Mouse (Mus musculus) hindbrain, embryonic 10.5 days (tissue): ENCODE results near the gene Galnt4. TPM values are rescaled to one million over a fixed set of nuclear protein-coding genes. Genes with fewer than 3 reads are reported as not detected.
A peak's percentile ranks its signal among the peaks of the same experiment; 100 is the strongest.

Experiments
- DNase-seq: peaks from one replicate; pipeline ENCODE4 v3.0.0-alpha.2; 2017; ENCODE audit warnings: low spot score
- H3K27ac ChIP-seq: fragments of 300-500 bp; sonication (generic); 2 replicates; pipeline ENCODE4 v1.5.1; 2016; ENCODE audit warnings: mild to moderate bottlenecking, moderate library complexity
- H3K27me3 ChIP-seq: fragments of 300-500 bp; sonication (generic); 2 replicates; pipeline ENCODE4 v1.6.1; 2016; ENCODE audit warnings: mild to moderate bottlenecking; ENCODE audit not compliant: poor library complexity, insufficient read depth, severe bottlenecking
- H3K36me3 ChIP-seq: fragments of 300-500 bp; sonication (generic); 2 replicates; pipeline ENCODE4 v1.6.1; 2016; ENCODE audit warnings: mild to moderate bottlenecking, moderate library complexity
- H3K4me1 ChIP-seq: fragments of 300-500 bp; sonication (generic); replicated peaks from 2 replicates; pipeline ENCODE4 v1.6.1; 2016; ENCODE audit warnings: mild to moderate bottlenecking
- H3K4me3 ChIP-seq: fragments of 300-500 bp; sonication (generic); 2 replicates; pipeline ENCODE4 v1.5.1; 2016; ENCODE audit warnings: mild to moderate bottlenecking, moderate library complexity
- H3K9me3 ChIP-seq: fragments of 300-500 bp; sonication (generic); 2 replicates; pipeline ENCODE4 v1.6.1; 2016; ENCODE audit warnings: mild to moderate bottlenecking, moderate library complexity
- WGBS: fragments of 180-500 bp; shearing (Covaris S2); methylation state at CpG from one replicate; pipeline ENCODE4 v1.1.7; 2016; 5-methylcytosine and 5-hydroxymethylcytosine counted together
- polyA plus RNA-seq: library from polyadenylated mRNA; unstranded; fragments of >200 nt; fragmentation: Nextera tagmentation; extraction: Ambion mirVana; gene quantifications from 2 replicates; pipeline ENCODE4 v1.2.1, GENCODE M21; 2016

Gene Galnt4
- polyA plus RNA-seq = 3.5 and 4.4 TPM in 2 replicates

- H3K27me3 ChIP-seq = no peaks in the 10 kb centered on the region
- DNase-seq = peak; percentile 83
- H3K36me3 ChIP-seq = peaks cover 35% of the 10 kb centered on the region
- H3K9me3 ChIP-seq = 0 out of 2 replicates have a peak, but pooled peaks cover 3% of the 10 kb centered on the region
- under 1% methylated on average over 22 of the region's 22 CpGs for WGBS
- H3K4me3 ChIP-seq = peak within 1 kb of the TSS; percentile 97
- H3K27ac ChIP-seq = peak within 1 kb of the TSS; percentile 96
- H3K4me1 ChIP-seq = peaks cover 24% of the 10 kb centered on the region
Measured at GRCm38 (mm10) chr10:99107964-99108363, at the start of gene Galnt4. Galnt4 (plus strand) TSS chr10:99108159.

- Histone ChIP-seq H3K9me3 (no peaks in the 10 kb centered on the region), H3K36me3 (no peaks in the 10 kb centered on the region), H3K27ac (no peak overlapping the region), H3K4me3 (no peak overlapping the region), H3K27me3 (no peaks in the 10 kb centered on the region), H3K4me1 (no peaks in the 10 kb centered on the region)
- no peak for DNase-seq
- 88% methylated on average over 7 of the region's 7 CpGs for WGBS
Measured at GRCm38 (mm10) chr10:99060588-99060987, 47.4 kb upstream of the Galnt4 start.

GRCm38 (mm10) chr10:99061418-99061817 is 46.5 kb upstream of the Galnt4 start:
- WGBS = 93% methylated on average over 10 of the region's 10 CpGs
- Histone ChIP-seq H3K36me3 (no peaks in the 10 kb centered on the region), H3K4me1 (no peaks in the 10 kb centered on the region), H3K4me3 (no peak overlapping the region), H3K27ac (no peak overlapping the region), H3K27me3 (no peaks in the 10 kb centered on the region), H3K9me3 (no peaks in the 10 kb centered on the region)
- DNase-seq = no peak

- Histone ChIP-seq H3K27me3 (no peaks in the 10 kb centered on the region), H3K27ac (no peak overlapping the region), H3K36me3 (no peaks in the 10 kb centered on the region), H3K9me3 (no peaks in the 10 kb centered on the region), H3K4me3 (no peak overlapping the region), H3K4me1 (no peaks in the 10 kb centered on the region)
- no peak for DNase-seq
- WGBS = 88% methylated on average over 5 of the region's 5 CpGs
Measured at GRCm38 (mm10) chr10:99062546-99062945, 45.4 kb upstream of the Galnt4 start.

GRCm38 (mm10) chr10:99076113-99076895 is 31.7 kb upstream of the Galnt4 start:
- Histone ChIP-seq H3K9me3 (no peaks in the 10 kb centered on the region), H3K4me3 (no peak overlapping the region), H3K36me3 (no peaks in the 10 kb centered on the region), H3K4me1 (0 out of 2 replicates have a peak, but pooled peaks cover 3% of the 10 kb centered on the region), H3K27ac (no peak overlapping the region), H3K27me3 (no peaks in the 10 kb centered on the region)
- WGBS = 74% methylated on average over 18 of the region's 18 CpGs
- peak; percentile 15 for DNase-seq

GRCm38 (mm10) chr10:99078621-99079020 is 29.3 kb upstream of the Galnt4 start:
- 0 out of 2 replicates have a peak, but pooled peaks cover 3% of the 10 kb centered on the region for H3K4me1 ChIP-seq
- H3K4me3 ChIP-seq = no peak overlapping the region
- H3K9me3 ChIP-seq = no peaks in the 10 kb centered on the region
- no peaks in the 10 kb centered on the region for H3K36me3 ChIP-seq
- DNase-seq = no peak
- H3K27ac ChIP-seq = no peak overlapping the region
- no peaks in the 10 kb centered on the region for H3K27me3 ChIP-seq
- 78% methylated on average over 2 of the region's 2 CpGs for WGBS

- 88% methylated on average over 10 of the region's 10 CpGs for WGBS
- DNase-seq = no peak
Measured at GRCm38 (mm10) chr10:99081569-99081990, 26.4 kb upstream of the Galnt4 start.

GRCm38 (mm10) chr10:99083431-99084003 is 24.4 kb upstream of the Galnt4 start:
- Histone ChIP-seq H3K9me3 (no peaks in the 10 kb centered on the region), H3K4me1 (no peaks in the 10 kb centered on the region), H3K36me3 (no peaks in the 10 kb centered on the region), H3K27ac (no peak overlapping the region), H3K4me3 (no peak overlapping the region), H3K27me3 (no peaks in the 10 kb centered on the region)
- 87% methylated on average over 14 of the region's 14 CpGs for WGBS
- DNase-seq = no peak

More at GRCm38 (mm10) chr10:99081569-99081990, 26.4 kb upstream of the Galnt4 start:
- H3K36me3 ChIP-seq = no peaks in the 10 kb centered on the region
- H3K9me3 ChIP-seq = no peaks in the 10 kb centered on the region
- no peaks in the 10 kb centered on the region for H3K27me3 ChIP-seq
- H3K4me3 ChIP-seq = no peak overlapping the region
- no peaks in the 10 kb centered on the region for H3K4me1 ChIP-seq
- H3K27ac ChIP-seq = no peak overlapping the region

- no peak overlapping the region for H3K27ac ChIP-seq
- no peaks in the 10 kb centered on the region for H3K36me3 ChIP-seq
- peak; percentile 87 for DNase-seq
- H3K9me3 ChIP-seq = no peaks in the 10 kb centered on the region
- no peaks in the 10 kb centered on the region for H3K4me1 ChIP-seq
- H3K4me3 ChIP-seq = no peak overlapping the region
- WGBS = 50% methylated on average over 23 of the region's 23 CpGs
- H3K27me3 ChIP-seq = no peaks in the 10 kb centered on the region
Measured at GRCm38 (mm10) chr10:99084397-99085239, 23.3 kb upstream of the Galnt4 start.

- WGBS = 62% methylated on average over 6 of the region's 6 CpGs
- Histone ChIP-seq H3K27ac (no peak overlapping the region), H3K4me1 (no peaks in the 10 kb centered on the region), H3K9me3 (no peaks in the 10 kb centered on the region), H3K4me3 (no peak overlapping the region), H3K27me3 (no peaks in the 10 kb centered on the region), H3K36me3 (no peaks in the 10 kb centered on the region)
- DNase-seq = no peak
Measured at GRCm38 (mm10) chr10:99085240-99085587, 22.7 kb upstream of the Galnt4 start.

GRCm38 (mm10) chr10:99086029-99086428 is 21.9 kb upstream of the Galnt4 start:
- WGBS = 73% methylated on average over 6 of the region's 6 CpGs
- Histone ChIP-seq H3K36me3 (no peaks in the 10 kb centered on the region), H3K9me3 (no peaks in the 10 kb centered on the region), H3K27me3 (no peaks in the 10 kb centered on the region), H3K27ac (no peak overlapping the region), H3K4me3 (no peak overlapping the region), H3K4me1 (no peaks in the 10 kb centered on the region)
- DNase-seq = no peak

GRCm38 (mm10) chr10:99089906-99090305 is 18.1 kb upstream of the Galnt4 start:
- no peaks in the 10 kb centered on the region for H3K36me3 ChIP-seq
- no peak for DNase-seq
- no peaks in the 10 kb centered on the region for H3K27me3 ChIP-seq
- H3K27ac ChIP-seq = no peak overlapping the region
- H3K9me3 ChIP-seq = no peaks in the 10 kb centered on the region
- no peaks in the 10 kb centered on the region for H3K4me1 ChIP-seq
- no peak overlapping the region for H3K4me3 ChIP-seq
- WGBS = 88% methylated on average over 6 of the region's 6 CpGs

- H3K36me3 ChIP-seq = no peaks in the 10 kb centered on the region
Measured at GRCm38 (mm10) chr10:99093364-99093763, 14.6 kb upstream of the Galnt4 start.

More at GRCm38 (mm10) chr10:99093364-99093763, 14.6 kb upstream of the Galnt4 start:
- 84% methylated on average over 2 of the region's 2 CpGs for WGBS
- no peak for DNase-seq
- H3K27me3 ChIP-seq = no peaks in the 10 kb centered on the region
- no peaks in the 10 kb centered on the region for H3K4me1 ChIP-seq
- no peaks in the 10 kb centered on the region for H3K9me3 ChIP-seq
- no peak overlapping the region for H3K27ac ChIP-seq
- no peak overlapping the region for H3K4me3 ChIP-seq
